In the genomic region with DNA sequence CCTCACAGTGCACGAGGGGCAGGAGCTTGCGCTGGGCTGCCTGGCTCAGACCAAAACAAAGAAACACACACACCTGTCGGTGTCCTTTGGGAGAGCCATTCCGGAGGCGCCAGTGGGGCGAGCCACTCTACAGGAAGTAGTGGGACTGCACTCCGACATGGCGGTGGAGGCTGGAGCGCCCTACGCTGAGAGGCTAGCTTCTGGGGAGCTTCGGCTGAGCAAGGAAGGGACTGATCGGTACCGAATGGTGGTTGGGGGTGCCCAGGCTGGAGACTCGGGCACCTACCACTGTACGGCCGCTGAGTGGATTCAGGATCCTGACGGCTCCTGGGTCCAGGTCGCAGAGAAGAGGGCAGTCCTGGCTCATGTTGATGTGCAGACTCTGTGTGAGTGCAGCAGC, we compare ENCODE assay signal across 17 mouse cellular contexts. TPM values are rescaled to one million over a fixed set of nuclear protein-coding genes. Genes with fewer than 3 reads are reported as not detected.
DNase-seq lines count a peak whose midpoint lies in the region; ATAC-seq lines count a peak whose summit lies in the region.
"Had no signal": no experiment of that assay in that cellular context is flagged by ENCODE, and none has a peak within 500 bp of the region (broad histone marks: within the 10 kb centered on the region; RNA-seq: fewer than 3 reads in every experiment).

No protein-coding gene starts in this region.

- no peak overlapping the region for H3K9ac ChIP-seq in hindbrain, embryonic 16.5 days (ENCODE audit: low read depth, low read length)
- 0 out of 2 replicates have a peak overlapping the region, but pooled peaks have one; percentile 31 for H3K9ac ChIP-seq in neural tube, embryonic 13.5 days
- no peak overlapping the region for H3K9ac ChIP-seq in neural tube, embryonic 15.5 days (replicated peaks)
- H3K9ac ChIP-seq: heart, embryonic 15.5 days had no signal

- peaks cover 90% of the 10 kb centered on the region for H3K4me1 ChIP-seq in hindbrain, embryonic 10.5 days (replicated peaks)
- H3K4me1 ChIP-seq in hindbrain, embryonic 16.5 days (ENCODE audit: control insufficient read depth, insufficient read depth, low read depth, low read length): peaks cover 27% of the 10 kb centered on the region
- peaks cover 84% of the 10 kb centered on the region for H3K4me1 ChIP-seq in neural tube, embryonic 13.5 days (replicated peaks)
- peaks cover 49% of the 10 kb centered on the region for H3K4me1 ChIP-seq in neural tube, embryonic 15.5 days
- peaks cover 53% of the 10 kb centered on the region for H3K4me1 ChIP-seq in limb, embryonic 10.5 days

- ATAC-seq in cerebellum, adult (ENCODE audit: insufficient number of reproducible peaks, low FRiP score, low TSS enrichment): no peak
- ATAC-seq in hindbrain, embryonic 16.5 days: no peak
- ATAC-seq in neural tube, embryonic 13.5 days (ENCODE audit: low read depth): no peak
- no peak for ATAC-seq in neural tube, embryonic 15.5 days (ENCODE audit: low FRiP score)
- ATAC-seq: intestine, embryonic 16.5 days had no signal

- peaks cover 54% of the 10 kb centered on the region for H3K36me3 ChIP-seq in hindbrain, embryonic 10.5 days
- H3K36me3 ChIP-seq in hindbrain, embryonic 16.5 days (ENCODE audit: control insufficient read depth, insufficient read depth, low read length): peaks cover 2% of the 10 kb centered on the region; the same call in 1 of the 2 replicates
- peaks cover 10% of the 10 kb centered on the region for H3K36me3 ChIP-seq in neural tube, embryonic 13.5 days
- H3K36me3 ChIP-seq in neural tube, embryonic 15.5 days: peaks cover 9% of the 10 kb centered on the region; the same call in 1 of the 2 replicates
- H3K36me3 ChIP-seq in limb, embryonic 10.5 days: peaks cover 34% of the 10 kb centered on the region
- H3K36me3 ChIP-seq: heart, embryonic 15.5 days had no signal

- H3K9me3 ChIP-seq in hindbrain, embryonic 10.5 days: no peaks in the 10 kb centered on the region
- H3K9me3 ChIP-seq in hindbrain, embryonic 16.5 days (ENCODE audit: control insufficient read depth, low read length): no peaks in the 10 kb centered on the region
- no peaks in the 10 kb centered on the region for H3K9me3 ChIP-seq in neural tube, embryonic 13.5 days
- H3K9me3 ChIP-seq in neural tube, embryonic 15.5 days (replicated peaks): no peaks in the 10 kb centered on the region
- no peaks in the 10 kb centered on the region for H3K9me3 ChIP-seq in limb, embryonic 10.5 days (replicated peaks)
- H3K9me3 ChIP-seq: G1E; heart, embryonic 15.5 days had no signal

- peak overlapping the region; percentile 78 for H3K27ac ChIP-seq in hindbrain, embryonic 10.5 days
- H3K27ac ChIP-seq in hindbrain, embryonic 16.5 days (ENCODE audit: low read depth, low read length): no peak overlapping the region
- peak overlapping the region; percentile 23 for H3K27ac ChIP-seq in neural tube, embryonic 13.5 days (replicated peaks)
- no peak overlapping the region for H3K27ac ChIP-seq in neural tube, embryonic 15.5 days (replicated peaks)
- peak overlapping the region; percentile 61 for H3K27ac ChIP-seq in limb, embryonic 10.5 days
- H3K27ac ChIP-seq: heart, embryonic 15.5 days; macrophage had no signal

- 52% methylated on average over 18 of the region's 18 CpGs for WGBS in hindbrain, embryonic 10.5 days
- 60% methylated on average over 18 of the region's 18 CpGs for WGBS in hindbrain, embryonic 16.5 days
- 60% methylated on average over 18 of the region's 18 CpGs for WGBS in neural tube, embryonic 13.5 days
- WGBS in neural tube, embryonic 15.5 days: 54% methylated on average over 18 of the region's 18 CpGs
- WGBS in limb, embryonic 10.5 days: 62% methylated on average over 18 of the region's 18 CpGs

- peaks cover 36% of the 10 kb centered on the region for H3K27me3 ChIP-seq in hindbrain, embryonic 10.5 days (ENCODE audit: insufficient read depth, poor library complexity, severe bottlenecking)
- no peaks in the 10 kb centered on the region for H3K27me3 ChIP-seq in hindbrain, embryonic 16.5 days (replicated peaks; ENCODE audit: control insufficient read depth, insufficient read depth, low read length)
- no peaks in the 10 kb centered on the region for H3K27me3 ChIP-seq in neural tube, embryonic 13.5 days
- no peaks in the 10 kb centered on the region for H3K27me3 ChIP-seq in neural tube, embryonic 15.5 days (replicated peaks)
- peaks cover 20% of the 10 kb centered on the region for H3K27me3 ChIP-seq in limb, embryonic 10.5 days (ENCODE audit: low read depth, poor library complexity, severe bottlenecking)

- H3K4me2 ChIP-seq in hindbrain, embryonic 16.5 days (ENCODE audit: low read length): no peak overlapping the region
- peak overlapping the region; percentile 20; the same call in 1 of the 2 replicates for H3K4me2 ChIP-seq in neural tube, embryonic 13.5 days
- H3K4me2 ChIP-seq in neural tube, embryonic 15.5 days: no peak overlapping the region
- H3K4me2 ChIP-seq: heart, embryonic 15.5 days had no signal

- DNase-seq in cerebellum, adult 9-10 months: peak; percentile 55
- DNase-seq in hindbrain, embryonic 10.5 days (ENCODE audit: low spot score): no peak
- DNase-seq in limb, embryonic 10.5 days (ENCODE audit: low spot score): no peak
- DNase-seq in embryo, embryonic 10 days (ENCODE audit: low spot score): no peak
- DNase-seq: adrenal gland, adult 8-10 months; gastrocnemius, postnatal 14 days; kidney, postnatal 14 days; lung, adult 18-20 months; thymus, adult 18-20 months had no signal

- H3K4me3 ChIP-seq in hindbrain, embryonic 10.5 days: peak overlapping the region; percentile 9; the same call in 1 of the 2 replicates
- H3K4me3 ChIP-seq in hindbrain, embryonic 16.5 days (ENCODE audit: low read length): no peak overlapping the region
- no peak overlapping the region for H3K4me3 ChIP-seq in neural tube, embryonic 13.5 days
- H3K4me3 ChIP-seq in neural tube, embryonic 15.5 days (replicated peaks): no peak overlapping the region
- H3K4me3 ChIP-seq in limb, embryonic 10.5 days: peak overlapping the region; percentile 4; the same call in 1 of the 2 replicates
- H3K4me3 ChIP-seq: heart, embryonic 15.5 days had no signal

RNA-seq across cellular contexts. Expression of gene Kcnj9, which starts 11.7 kb away (rescaled TPM):
- 0.11 and 0.71 TPM in 2 replicates for polyA plus RNA-seq in hindbrain, embryonic 10.5 days (2016; fragmentation: Nextera tagmentation; extraction: Ambion mirVana)
- 4.9 and 5.6 TPM in 2 replicates for polyA plus RNA-seq in hindbrain, embryonic 16.5 days (2015; fragmentation: Nextera tagmentation; extraction: Ambion mirVana)
- 1.5 and 2.1 TPM in 2 replicates for polyA plus RNA-seq in neural tube, embryonic 13.5 days (2015; fragmentation: Nextera tagmentation; extraction: Ambion mirVana)
- polyA plus RNA-seq in neural tube, embryonic 15.5 days (2015; fragmentation: Nextera tagmentation; extraction: Ambion mirVana): 2.5 and 3.2 TPM in 2 replicates
- polyA plus RNA-seq in limb, embryonic 10.5 days (2016; fragmentation: Nextera tagmentation; extraction: Ambion mirVana): 0.10 TPM in 1 of 2 replicates, not detected in the other
- polyA plus RNA-seq: G1E; heart, embryonic 15.5 days; intestine, embryonic 16.5 days had no signal

RNA-seq across cellular contexts. Expression of gene Atp1a2, which starts 19.6 kb away (rescaled TPM):
- polyA plus RNA-seq in hindbrain, embryonic 10.5 days (2016; fragmentation: Nextera tagmentation; extraction: Ambion mirVana): 2.1 and 2.3 TPM in 2 replicates
- polyA plus RNA-seq in hindbrain, embryonic 16.5 days (2015; fragmentation: Nextera tagmentation; extraction: Ambion mirVana): 96.7 and 102 TPM in 2 replicates
- 38.6 and 40.0 TPM in 2 replicates for polyA plus RNA-seq in neural tube, embryonic 13.5 days (2015; fragmentation: Nextera tagmentation; extraction: Ambion mirVana)
- 57.9 and 63.1 TPM in 2 replicates for polyA plus RNA-seq in neural tube, embryonic 15.5 days (2015; fragmentation: Nextera tagmentation; extraction: Ambion mirVana)
- 0.62 and 3.2 TPM in 2 replicates for polyA plus RNA-seq in limb, embryonic 10.5 days (2016; fragmentation: Nextera tagmentation; extraction: Ambion mirVana)
- polyA plus RNA-seq: G1E, macrophage had no signal

RNA-seq across cellular contexts. Expression of gene Kcnj10, which starts 23.6 kb away (rescaled TPM):
- 0.31 and 0.77 TPM in 2 replicates for polyA plus RNA-seq in hindbrain, embryonic 10.5 days (2016; fragmentation: Nextera tagmentation; extraction: Ambion mirVana)
- 3.5 and 3.9 TPM in 2 replicates for polyA plus RNA-seq in hindbrain, embryonic 16.5 days (2015; fragmentation: Nextera tagmentation; extraction: Ambion mirVana)
- polyA plus RNA-seq in neural tube, embryonic 13.5 days (2015; fragmentation: Nextera tagmentation; extraction: Ambion mirVana): 1.9 and 2.0 TPM in 2 replicates
- 2.3 and 2.5 TPM in 2 replicates for polyA plus RNA-seq in neural tube, embryonic 15.5 days (2015; fragmentation: Nextera tagmentation; extraction: Ambion mirVana)
- polyA plus RNA-seq in limb, embryonic 10.5 days (2016; fragmentation: Nextera tagmentation; extraction: Ambion mirVana): 0.05 TPM in 2 replicates
- polyA plus RNA-seq: G1E had no signal

RNA-seq across cellular contexts. Expression of gene Igsf8, which starts 56.0 kb away (rescaled TPM):
- polyA plus RNA-seq in hindbrain, embryonic 10.5 days (2016; fragmentation: Nextera tagmentation; extraction: Ambion mirVana): 63.5 and 142 TPM in 2 replicates
- polyA plus RNA-seq in hindbrain, embryonic 16.5 days (2015; fragmentation: Nextera tagmentation; extraction: Ambion mirVana): 84.7 and 88.3 TPM in 2 replicates
- 116 and 126 TPM in 2 replicates for polyA plus RNA-seq in neural tube, embryonic 13.5 days (2015; fragmentation: Nextera tagmentation; extraction: Ambion mirVana)
- polyA plus RNA-seq in neural tube, embryonic 15.5 days (2015; fragmentation: Nextera tagmentation; extraction: Ambion mirVana): 70.9 and 71.3 TPM in 2 replicates
- polyA plus RNA-seq in limb, embryonic 10.5 days (2016; fragmentation: Nextera tagmentation; extraction: Ambion mirVana): 30.0 and 40.8 TPM in 2 replicates

RNA-seq across cellular contexts. Expression of gene Pigm, which starts 58.9 kb away (rescaled TPM):
- polyA plus RNA-seq in hindbrain, embryonic 10.5 days (2016; fragmentation: Nextera tagmentation; extraction: Ambion mirVana): 8.7 and 10.5 TPM in 2 replicates
- 3.1 and 3.9 TPM in 2 replicates for polyA plus RNA-seq in hindbrain, embryonic 16.5 days (2015; fragmentation: Nextera tagmentation; extraction: Ambion mirVana)
- 5.1 and 5.7 TPM in 2 replicates for polyA plus RNA-seq in neural tube, embryonic 13.5 days (2015; fragmentation: Nextera tagmentation; extraction: Ambion mirVana)
- 3.7 and 3.8 TPM in 2 replicates for polyA plus RNA-seq in neural tube, embryonic 15.5 days (2015; fragmentation: Nextera tagmentation; extraction: Ambion mirVana)
- 9.9 and 10.5 TPM in 2 replicates for polyA plus RNA-seq in limb, embryonic 10.5 days (2016; fragmentation: Nextera tagmentation; extraction: Ambion mirVana)

Comparison
In these comparisons a context has a peak if more than half of its experiments do, and no peak if none do; other contexts are left out.
1. H3K27ac ChIP-seq: peak in hindbrain, embryonic 10.5 days (single experiment), neural tube, embryonic 13.5 days (single experiment) and limb, embryonic 10.5 days (single experiment); none in hindbrain, embryonic 16.5 days (single experiment) and neural tube, embryonic 15.5 days (single experiment).
2. H3K4me3 ChIP-seq: peak in hindbrain, embryonic 10.5 days (single experiment) and limb, embryonic 10.5 days (single experiment); none in hindbrain, embryonic 16.5 days (single experiment), neural tube, embryonic 13.5 days (single experiment) and neural tube, embryonic 15.5 days (single experiment).